Mouse (Mus musculus): Measurements from ENCODE around the gene T2.

- TF ChIP-seq POLR2A (IDR thresholded peaks at IDR 0.05; ENCODE audit: low read depth, low read length) (no peak), CTCF (IDR thresholded peaks at IDR 0.05; ENCODE audit: extremely low read depth, insufficient read length, insufficient replicate concordance, low read depth, low read length) (no peak)
Observed at GRCm38 (mm10) chr17:8313976-8314375, 41.8 kb upstream of the T2 start.
